Mouse (Mus musculus): ENCODE results near the gene Tns3. TPM values are rescaled to one million over a fixed set of nuclear protein-coding genes. Genes with fewer than 3 reads are reported as not detected.
"Not testable (repeated sequence)": the region's sequence is repeated elsewhere in the genome, so short reads cannot be mapped to it uniquely, and the experiment has no call there.

Tns3 gene
- total and polyA plus RNA-seq, 3 experiments, result not detected

DNA sequence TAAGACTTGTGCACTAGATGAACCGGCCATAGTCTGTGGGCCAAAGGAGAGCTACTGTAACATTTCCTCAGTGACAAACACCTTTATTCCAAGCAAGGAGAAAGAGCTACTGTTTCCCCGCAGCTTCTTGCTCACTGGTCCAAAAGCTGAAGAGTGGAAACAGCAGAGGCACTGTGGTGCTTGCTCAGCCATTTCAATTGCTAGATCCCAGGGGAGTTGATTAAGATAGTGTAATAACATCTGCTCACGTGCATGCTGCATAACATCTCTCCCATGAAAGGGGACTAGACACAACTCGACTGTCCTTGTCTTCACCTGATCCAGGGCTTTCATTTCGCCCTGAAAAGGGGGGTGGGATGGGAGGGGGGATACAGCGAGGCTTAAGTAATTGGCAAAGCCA lies 41.7 kb downstream of the Tns3 start:
- Histone ChIP-seq H3K9ac (ENCODE audit: control insufficient read depth, low read depth, low read length, poor library complexity, severe bottlenecking) (no peak overlapping the region), H3K27ac (ENCODE audit: control insufficient read depth, low read depth, low read length) (no peak overlapping the region), H3K79me2 (ENCODE audit: control insufficient read depth, insufficient read depth, low read length, poor library complexity) (no peaks in the 10 kb centered on the region; the same call in 1 of the 2 replicates), H3K36me3 (ENCODE audit: control insufficient read depth in 1 of 2, insufficient read depth in 2 of 2, low read length in 2 of 2) (no peaks in the 10 kb centered on the region), H3K27me3 (ENCODE audit: control insufficient read depth in 1 of 2, insufficient read depth in 2 of 2, low read length in 2 of 2) (no peaks in the 10 kb centered on the region), H3K4me3 (ENCODE audit: control insufficient read depth in 1 of 2, insufficient read depth in 1 of 2, low read depth in 2 of 2, low read length in 2 of 2) (no peak overlapping the region), H3K4me1 (ENCODE audit: control insufficient read depth in 1 of 2, insufficient read depth in 2 of 2, low read length in 2 of 2) (no peaks in the 10 kb centered on the region), H3K9me3 (replicated peaks; ENCODE audit: insufficient read depth, low read length) (no peaks in the 10 kb centered on the region)
- no peak for DNase-seq (ENCODE audit: low read depth, low spot score)
- TF ChIP-seq BHLHE40 (IDR thresholded peaks at IDR 0.05; ENCODE audit: borderline replicate concordance, low read depth, low read length) (no peak), GATA1 (IDR thresholded peaks at IDR 0.05; ENCODE audit: low read depth, low read length) (no peak), ZC3H11A (IDR thresholded peaks at IDR 0.05; ENCODE audit: low read depth, low read length) (no peak), CHD2 (IDR thresholded peaks at IDR 0.05; ENCODE audit: low read length) (no peak)

DNA sequence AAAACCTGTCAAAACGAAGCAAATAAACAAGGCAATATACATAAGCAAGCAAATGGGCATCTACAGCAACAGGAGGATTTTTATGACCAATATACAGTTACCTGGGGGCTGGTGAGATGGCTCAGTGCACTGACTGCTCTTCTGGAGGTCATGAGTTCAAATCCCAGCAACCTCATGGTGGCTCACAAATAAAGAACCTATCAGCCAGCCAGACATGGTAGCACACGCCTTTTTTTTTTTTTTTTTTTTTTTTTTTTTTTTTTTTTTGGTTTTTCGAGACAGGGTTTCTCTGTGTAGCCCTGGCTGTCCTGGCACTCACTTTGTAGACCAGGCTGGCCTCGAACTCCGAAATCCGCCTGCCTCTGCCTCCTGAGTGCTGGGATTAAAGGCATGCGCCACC lies 45.2 kb downstream of the Tns3 start:
- H3K9me3 ChIP-seq (replicated peaks; ENCODE audit: insufficient read depth, low read length); DNase-seq (ENCODE audit: low read depth, low spot score); H3K4me3 ChIP-seq (ENCODE audit: control insufficient read depth in 1 of 2, insufficient read depth in 1 of 2, low read depth in 2 of 2, low read length in 2 of 2); H3K9ac ChIP-seq (ENCODE audit: control insufficient read depth, low read depth, low read length, poor library complexity, severe bottlenecking); H3K4me1 ChIP-seq (ENCODE audit: control insufficient read depth in 1 of 2, insufficient read depth in 2 of 2, low read length in 2 of 2); H3K36me3 ChIP-seq (ENCODE audit: control insufficient read depth in 1 of 2, insufficient read depth in 2 of 2, low read length in 2 of 2); H3K79me2 ChIP-seq (ENCODE audit: control insufficient read depth, insufficient read depth, low read length, poor library complexity); H3K27ac ChIP-seq (ENCODE audit: control insufficient read depth, low read depth, low read length); H3K27me3 ChIP-seq (ENCODE audit: control insufficient read depth in 1 of 2, insufficient read depth in 2 of 2, low read length in 2 of 2): not testable (repeated sequence)

DNA sequence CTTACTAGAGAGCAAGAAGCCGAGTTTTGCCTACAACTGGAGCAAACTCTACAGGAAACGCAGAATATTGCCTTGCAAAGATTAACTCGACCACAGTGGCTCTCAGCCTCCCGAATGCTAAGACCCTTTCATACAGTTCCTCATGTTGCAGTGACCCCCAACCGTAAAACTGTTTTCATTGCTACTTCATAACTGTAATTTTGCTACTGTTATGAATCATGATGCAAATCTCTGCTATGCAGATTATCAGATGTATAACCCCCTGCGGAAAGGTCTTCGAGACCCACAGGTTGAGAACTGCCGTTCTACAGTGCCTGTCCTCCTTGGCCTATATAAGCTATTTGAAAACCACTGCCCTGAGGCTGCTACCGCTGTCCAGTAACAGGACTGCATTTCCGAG lies 46.0 kb downstream of the Tns3 start:
- no peaks in the 10 kb centered on the region for H3K27me3 ChIP-seq (ENCODE audit: control insufficient read depth in 1 of 2, insufficient read depth in 2 of 2, low read length in 2 of 2)
- no peak for DNase-seq (ENCODE audit: low read depth, low spot score)
- no peak overlapping the region for H3K4me3 ChIP-seq (ENCODE audit: control insufficient read depth in 1 of 2, insufficient read depth in 1 of 2, low read depth in 2 of 2, low read length in 2 of 2)
- no peaks in the 10 kb centered on the region for H3K9me3 ChIP-seq (replicated peaks; ENCODE audit: insufficient read depth, low read length)
- H3K79me2 ChIP-seq (ENCODE audit: control insufficient read depth, insufficient read depth, low read length, poor library complexity), result no peaks in the 10 kb centered on the region; the same call in 1 of the 2 replicates
- no peak overlapping the region for H3K9ac ChIP-seq (ENCODE audit: control insufficient read depth, low read depth, low read length, poor library complexity, severe bottlenecking)
- no peaks in the 10 kb centered on the region for H3K4me1 ChIP-seq (ENCODE audit: control insufficient read depth in 1 of 2, insufficient read depth in 2 of 2, low read length in 2 of 2)
- H3K36me3 ChIP-seq (ENCODE audit: control insufficient read depth in 1 of 2, insufficient read depth in 2 of 2, low read length in 2 of 2), result no peaks in the 10 kb centered on the region
- no peak overlapping the region for H3K27ac ChIP-seq (ENCODE audit: control insufficient read depth, low read depth, low read length)
- TF ChIP-seq SIN3A (IDR thresholded peaks at IDR 0.05; ENCODE audit: low read length) (no peak), POLR2AphosphoS2 (IDR thresholded peaks at IDR 0.05; ENCODE audit: low read length) (no peak), RCOR1 (IDR thresholded peaks at IDR 0.05; ENCODE audit: low read depth, low read length) (no peak), TAL1 (IDR thresholded peaks at IDR 0.05; ENCODE audit: low read length) (no peak), TCF12 (IDR thresholded peaks at IDR 0.05; ENCODE audit: low read depth, low read length) (no peak), MAX (IDR thresholded peaks at IDR 0.05; ENCODE audit: low read length) (no peak)

- no peak for DNase-seq (ENCODE audit: low read depth, low spot score)
- no peaks in the 10 kb centered on the region for H3K36me3 ChIP-seq (ENCODE audit: control insufficient read depth in 1 of 2, insufficient read depth in 2 of 2, low read length in 2 of 2)
- no peak overlapping the region for H3K27ac ChIP-seq (ENCODE audit: control insufficient read depth, low read depth, low read length)
- no peak for TF ChIP-seq RAD21 (IDR thresholded peaks at IDR 0.05; ENCODE audit: low read depth, low read length)
- no peak for TF ChIP-seq ELF1 (IDR thresholded peaks at IDR 0.05; ENCODE audit: low read depth, low read length)
- TF ChIP-seq GABPA (IDR thresholded peaks at IDR 0.05; ENCODE audit: low read depth, low read length), result no peak
- no peak for TF ChIP-seq TCF12 (IDR thresholded peaks at IDR 0.05; ENCODE audit: low read depth, low read length)
- no peak for TF ChIP-seq BHLHE40 (IDR thresholded peaks at IDR 0.05; ENCODE audit: borderline replicate concordance, low read depth, low read length)
- no peak for TF ChIP-seq POLR2AphosphoS2 (IDR thresholded peaks at IDR 0.05; ENCODE audit: low read length)
- no peak for TF ChIP-seq EP300 (IDR thresholded peaks at IDR 0.05; ENCODE audit: low read depth in 1 of 2, low read length in 2 of 2)
- TF ChIP-seq SIN3A (IDR thresholded peaks at IDR 0.05; ENCODE audit: low read length), result no peak
- H3K4me3 ChIP-seq (ENCODE audit: control insufficient read depth in 1 of 2, insufficient read depth in 1 of 2, low read depth in 2 of 2, low read length in 2 of 2), result no peak overlapping the region
- H3K27me3 ChIP-seq (ENCODE audit: control insufficient read depth in 1 of 2, insufficient read depth in 2 of 2, low read length in 2 of 2), result no peaks in the 10 kb centered on the region
- no peaks in the 10 kb centered on the region for H3K4me1 ChIP-seq (ENCODE audit: control insufficient read depth in 1 of 2, insufficient read depth in 2 of 2, low read length in 2 of 2)
- no peak overlapping the region for H3K9ac ChIP-seq (ENCODE audit: control insufficient read depth, low read depth, low read length, poor library complexity, severe bottlenecking)
- H3K79me2 ChIP-seq (ENCODE audit: control insufficient read depth, insufficient read depth, low read length, poor library complexity), result no peaks in the 10 kb centered on the region
- no peaks in the 10 kb centered on the region for H3K9me3 ChIP-seq (replicated peaks; ENCODE audit: insufficient read depth, low read length)
Measured at GRCm38 (mm10) chr11:8615436-8615835, 48.9 kb downstream of the Tns3 start.

All from MEL (cell line).